Mouse (Mus musculus) liver, embryonic 14.5 days (tissue): ENCODE measurements around the gene Tmem125.

ENCODE experiments used
- CTCF ChIP-seq: IDR thresholded peaks from 2 replicates; pipeline ENCODE4 v1.5.1; 2016; ENCODE audit warnings: antibody characterized with exemption, low read depth, control low read depth
- EP300 ChIP-seq: IDR thresholded peaks from 2 replicates; pipeline ENCODE4 v1.6.1; 2016; ENCODE audit warnings: antibody characterized with exemption, low read depth

- no peak for TF ChIP-seq CTCF
- no peak for TF ChIP-seq EP300
These were observed 27.6 kb upstream of the Tmem125 start for GRCm38 (mm10) chr4:118571441-118571840.
